In genomic region chr12:102129508-102130030, GRCm38 (mm10) we compare ENCODE assay signal across 9 mouse cellular contexts. TPM values are rescaled to one million over a fixed set of nuclear protein-coding genes. Genes with fewer than 3 reads are reported as not detected.
DNase-seq lines count a peak whose midpoint lies in the region; ATAC-seq and TF ChIP-seq lines count a peak whose summit lies in the region.
"Had no signal": no experiment of that assay in that cellular context is flagged by ENCODE, and none has a peak within 500 bp of the region (broad histone marks: within the 10 kb centered on the region; RNA-seq: fewer than 3 reads in every experiment).

No protein-coding gene starts in this region.

- H3K4me1 ChIP-seq in heart, embryonic 15.5 days (replicated peaks) = peaks cover 21% of the 10 kb centered on the region
- peaks cover 16% of the 10 kb centered on the region for H3K4me1 ChIP-seq in hindbrain, embryonic 14.5 days (replicated peaks; ENCODE audit: control insufficient read depth, insufficient read depth, low read length)
- peaks cover 24% of the 10 kb centered on the region for H3K4me1 ChIP-seq in midbrain, embryonic 12.5 days

- no peaks in the 10 kb centered on the region for H3K9me3 ChIP-seq in heart, embryonic 15.5 days (replicated peaks)
- H3K9me3 ChIP-seq in hindbrain, embryonic 14.5 days (ENCODE audit: control insufficient read depth, low read length) = no peaks in the 10 kb centered on the region
- no peaks in the 10 kb centered on the region for H3K9me3 ChIP-seq in midbrain, embryonic 12.5 days

- no peaks in the 10 kb centered on the region for H3K36me3 ChIP-seq in heart, embryonic 15.5 days
- no peaks in the 10 kb centered on the region for H3K36me3 ChIP-seq in hindbrain, embryonic 14.5 days (replicated peaks; ENCODE audit: control insufficient read depth, insufficient read depth)
- no peaks in the 10 kb centered on the region for H3K36me3 ChIP-seq in midbrain, embryonic 12.5 days

- no peak for TF ChIP-seq CTCF in brain, embryonic 14.5 days (IDR thresholded peaks at IDR 0.05; ENCODE audit: borderline replicate concordance, extremely low read depth, insufficient read depth, insufficient read length)

- no peak for TF ChIP-seq POLR2A in brain, embryonic 14.5 days (IDR thresholded peaks at IDR 0.05; ENCODE audit: borderline replicate concordance, extremely low read depth, insufficient read depth, insufficient read length, poor library complexity, severe bottlenecking)

- H3K27me3 ChIP-seq in heart, embryonic 15.5 days = peaks cover 48% of the 10 kb centered on the region
- H3K27me3 ChIP-seq in hindbrain, embryonic 14.5 days (ENCODE audit: control insufficient read depth, insufficient read depth, low read length) = peaks cover 59% of the 10 kb centered on the region
- peaks cover 64% of the 10 kb centered on the region for H3K27me3 ChIP-seq in midbrain, embryonic 12.5 days

- peak overlapping the region; percentile 98 for H3K4me2 ChIP-seq in heart, embryonic 15.5 days
- H3K4me2 ChIP-seq in hindbrain, embryonic 14.5 days (replicated peaks) = peak overlapping the region; percentile 100
- peak overlapping the region; percentile 98 for H3K4me2 ChIP-seq in midbrain, embryonic 12.5 days (replicated peaks)

- ATAC-seq in heart, embryonic 15.5 days (replicated peaks; ENCODE audit: insufficient number of reproducible peaks, insufficient read depth, low FRiP score, low read depth) = 0 out of 2 replicates have a peak, but pooled peaks have one; percentile 23
- peak; percentile 32; the same call in 1 of the 2 replicates for ATAC-seq in hindbrain, embryonic 14.5 days (ENCODE audit: low FRiP score)
- peak; percentile 19; the same call in 1 of the 2 replicates for ATAC-seq in midbrain, embryonic 12.5 days (ENCODE audit: low FRiP score, low read depth)
- ATAC-seq in monocyte, adult 5-6 weeks (replicated peaks; ENCODE audit: insufficient number of reproducible peaks, low FRiP score, low TSS enrichment, poor library complexity, severe bottlenecking) = no peak
- ATAC-seq: Patski had no signal

- WGBS in heart, embryonic 15.5 days = 3% methylated on average over 14 of the region's 14 CpGs
- 2% methylated on average over 13 of the region's 14 CpGs for WGBS in hindbrain, embryonic 14.5 days
- WGBS in midbrain, embryonic 12.5 days = under 1% methylated on average over 14 of the region's 14 CpGs

- DNase-seq in heart, adult 9 months (ENCODE audit: low spot score in 2 of 2) = no peak
- DNase-seq in brain, embryonic 14.5 days (ENCODE audit: low read depth) = peak; percentile 19
- no peak for DNase-seq in hindbrain, embryonic 14.5 days (ENCODE audit: low spot score)
- DNase-seq in urinary bladder, postnatal 14 days (ENCODE audit: low spot score) = no peak
- DNase-seq in ovary, postnatal 36 days (ENCODE audit: low spot score) = no peak

- H3K9ac ChIP-seq in heart, embryonic 15.5 days = peak overlapping the region; percentile 49
- H3K9ac ChIP-seq in hindbrain, embryonic 14.5 days = peak overlapping the region; percentile 59
- H3K9ac ChIP-seq in midbrain, embryonic 12.5 days (replicated peaks) = peak overlapping the region; percentile 46; the same call in 1 of the 2 replicates

- peak overlapping the region; percentile 62 for H3K4me3 ChIP-seq in heart, embryonic 15.5 days
- H3K4me3 ChIP-seq in hindbrain, embryonic 14.5 days (replicated peaks; ENCODE audit: low read length) = peak overlapping the region; percentile 57
- peak overlapping the region; percentile 55 for H3K4me3 ChIP-seq in midbrain, embryonic 12.5 days

- H3K27ac ChIP-seq in heart, embryonic 15.5 days = no peak overlapping the region
- no peak overlapping the region for H3K27ac ChIP-seq in hindbrain, embryonic 14.5 days
- H3K27ac ChIP-seq in midbrain, embryonic 12.5 days (replicated peaks) = no peak overlapping the region

RNA-seq across cellular contexts. Expression of gene Slc24a4, which starts 1.0 kb away (rescaled TPM):
- polyA plus RNA-seq in heart, embryonic 15.5 days (2015; fragmentation: Nextera tagmentation; extraction: Ambion mirVana) = 2.8 and 2.9 TPM in 2 replicates
- 1.5 and 2.4 TPM in 2 replicates for polyA plus RNA-seq in brain, embryonic 14.5 days (2012; rRNA removed)
- 2.4 and 2.5 TPM in 2 replicates for polyA plus RNA-seq in hindbrain, embryonic 14.5 days (2014; fragmentation: Nextera tagmentation; extraction: Ambion mirVana)
- 0.79 and 0.88 TPM in 2 replicates for polyA plus RNA-seq in midbrain, embryonic 12.5 days (2016; fragmentation: Nextera tagmentation; extraction: Ambion mirVana)
- not detected in 3 replicates for total RNA-seq in monocyte, adult 5-6 weeks (2017)
- polyA plus RNA-seq: Patski had no signal
